Mouse (Mus musculus): ENCODE results near the gene Cers6.

Gene Cers6

GRCm38 (mm10) chr2:69015172-69015724, 154.0 kb downstream of the Cers6 start:
- DNase-seq (ENCODE audit: low read depth, low spot score), result peak; percentile 45

DNA sequence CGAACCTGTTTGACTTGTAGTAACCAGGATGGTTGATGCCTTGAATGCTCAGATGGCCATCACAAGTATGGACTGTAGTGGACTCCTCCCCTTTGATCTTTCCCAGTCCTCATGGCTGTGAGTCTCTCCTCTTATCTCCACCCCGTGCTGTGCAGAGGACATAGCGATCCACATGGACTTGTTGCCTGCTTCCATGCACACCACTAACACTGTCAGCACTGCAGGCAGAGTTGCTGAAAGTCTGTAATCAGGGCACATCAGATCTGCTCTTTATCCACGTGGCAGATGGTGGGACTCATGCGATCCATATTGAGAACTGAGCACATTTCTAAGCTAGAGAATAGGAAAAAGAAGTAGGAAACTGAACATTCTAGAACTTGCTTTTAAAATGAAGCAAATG, 154.6 kb downstream of the Cers6 start:
- peak; percentile 61 for DNase-seq (ENCODE audit: low read depth, low spot score)

GRCm38 (mm10) chr2:69019026-69019565, 157.9 kb downstream of the Cers6 start:
- peak; percentile 61 for DNase-seq (ENCODE audit: low read depth, low spot score)

DNA sequence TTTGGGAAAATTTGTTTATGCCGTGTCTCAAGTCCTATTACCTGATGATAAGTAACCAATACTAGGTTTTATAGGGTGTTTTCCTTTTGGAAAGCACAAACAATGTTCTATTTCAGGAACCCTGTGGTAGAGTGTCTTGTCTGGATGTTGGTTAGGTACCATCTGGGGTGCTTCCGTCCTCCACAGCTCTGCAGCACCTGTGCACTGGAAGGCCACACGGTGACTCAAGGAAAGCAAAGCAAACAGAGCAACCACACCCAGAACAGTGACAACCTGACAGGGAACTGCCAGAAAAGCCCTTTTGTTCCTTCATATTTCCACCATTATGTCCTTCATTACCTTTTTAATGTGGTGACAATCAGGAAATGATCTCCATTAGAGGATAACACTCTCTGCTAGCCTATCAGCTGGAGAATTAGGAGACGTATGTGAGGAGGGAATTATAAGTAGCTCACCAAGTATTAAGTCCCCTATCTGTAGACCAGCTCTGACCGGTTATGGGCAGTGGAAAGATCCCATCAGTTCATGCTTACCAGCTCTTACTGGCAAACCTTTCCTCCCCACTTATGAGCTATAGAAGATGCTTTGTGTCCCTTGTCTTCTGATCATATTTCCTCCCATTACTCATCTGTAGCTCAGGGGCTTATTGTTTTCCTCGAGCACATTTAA, 158.7 kb downstream of the Cers6 start:
- DNase-seq (ENCODE audit: low read depth, low spot score), result peak; percentile 64

GRCm38 (mm10) chr2:69020636-69021310, 159.5 kb downstream of the Cers6 start:
- DNase-seq (ENCODE audit: low read depth, low spot score), result no peak

GRCm38 (mm10) chr2:69021516-69021915, 160.3 kb downstream of the Cers6 start:
- DNase-seq (ENCODE audit: low read depth, low spot score), result no peak

GRCm38 (mm10) chr2:69024856-69025255, 163.6 kb downstream of the Cers6 start:
- peak; percentile 75 for DNase-seq (ENCODE audit: low read depth, low spot score)

DNA sequence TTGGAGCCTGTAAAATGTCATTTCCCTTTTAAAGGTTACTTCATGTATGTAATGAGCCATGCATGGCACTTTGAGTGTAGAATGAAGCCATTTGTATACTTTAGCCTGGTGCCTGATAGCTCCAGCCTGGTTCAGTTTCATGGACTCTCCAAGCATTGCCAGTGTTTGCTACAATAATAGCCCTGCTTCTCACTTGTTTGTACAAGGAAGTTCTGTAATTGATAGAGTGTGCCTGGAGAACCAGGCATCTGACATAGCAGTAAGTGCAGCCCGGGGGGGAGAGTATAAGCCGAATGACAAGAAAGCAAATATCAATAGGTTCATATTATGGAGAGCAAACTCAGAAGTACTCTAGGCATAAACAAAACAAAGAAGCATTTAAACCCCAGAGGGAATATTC, 171.3 kb downstream of the Cers6 start:
- DNase-seq (ENCODE audit: low read depth, low spot score), result no peak

DNA sequence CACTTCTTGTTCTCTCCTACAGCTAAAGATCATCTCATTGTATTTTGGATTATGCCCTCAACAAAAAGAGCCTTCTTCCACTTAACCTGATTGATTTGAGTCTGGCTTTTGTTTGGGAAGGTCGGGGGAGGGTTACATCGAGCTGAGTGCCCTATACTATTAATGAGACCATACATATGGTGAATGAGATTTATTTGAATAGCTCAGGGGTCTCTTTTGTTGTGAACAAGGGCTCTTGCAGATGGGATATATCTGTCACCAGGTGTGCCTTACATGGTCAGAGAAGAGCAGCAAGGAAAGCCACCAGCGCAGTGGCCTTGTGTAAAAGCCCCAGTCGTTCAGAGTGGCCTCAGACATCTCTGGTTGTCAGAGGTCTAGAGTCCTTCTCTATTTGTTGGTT, 174.2 kb downstream of the Cers6 start:
- no peak for DNase-seq (ENCODE audit: low read depth, low spot score)

- DNase-seq (ENCODE audit: low read depth, low spot score), result peak; percentile 57
These were observed 176.1 kb downstream of the Cers6 start for GRCm38 (mm10) chr2:69037362-69037761.

DNA sequence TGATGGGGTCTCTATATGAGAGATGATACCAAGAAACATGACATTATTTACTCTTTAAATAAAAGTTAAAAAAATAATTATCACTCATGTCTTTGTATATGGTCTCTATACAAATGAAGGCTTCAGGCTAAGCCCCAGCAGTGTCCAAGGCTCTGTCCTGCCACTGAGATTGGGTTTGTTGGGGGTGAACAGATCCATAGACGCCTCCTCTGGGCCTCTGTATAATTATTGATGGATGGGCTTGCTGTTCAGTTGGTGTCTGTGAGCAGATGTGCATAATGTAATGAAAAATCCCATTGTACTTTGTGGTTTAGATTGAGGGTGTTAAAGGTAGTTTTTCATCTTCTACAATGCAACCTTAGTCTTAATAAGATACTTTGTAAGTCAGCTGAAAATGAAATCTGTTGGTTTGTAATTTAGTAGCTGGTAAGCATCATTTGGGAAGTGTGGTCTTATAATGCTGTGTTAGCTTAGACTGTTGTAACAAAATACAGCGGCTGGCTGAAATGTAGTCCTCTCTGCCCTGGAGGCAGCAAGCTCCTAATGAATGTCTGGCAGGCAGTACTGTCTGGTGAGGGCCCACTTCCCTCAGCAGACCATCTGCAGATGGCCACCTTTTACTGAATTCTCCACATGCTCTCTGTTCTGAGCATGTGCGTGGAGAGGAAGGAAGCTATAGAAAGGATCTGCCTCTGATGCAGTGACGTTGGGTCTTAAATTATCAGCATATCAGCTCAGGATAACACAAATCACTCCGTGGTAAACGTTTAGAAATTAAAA, 181.3 kb downstream of the Cers6 start:
- DNase-seq (ENCODE audit: low read depth, low spot score), result peak; percentile 69

DNA sequence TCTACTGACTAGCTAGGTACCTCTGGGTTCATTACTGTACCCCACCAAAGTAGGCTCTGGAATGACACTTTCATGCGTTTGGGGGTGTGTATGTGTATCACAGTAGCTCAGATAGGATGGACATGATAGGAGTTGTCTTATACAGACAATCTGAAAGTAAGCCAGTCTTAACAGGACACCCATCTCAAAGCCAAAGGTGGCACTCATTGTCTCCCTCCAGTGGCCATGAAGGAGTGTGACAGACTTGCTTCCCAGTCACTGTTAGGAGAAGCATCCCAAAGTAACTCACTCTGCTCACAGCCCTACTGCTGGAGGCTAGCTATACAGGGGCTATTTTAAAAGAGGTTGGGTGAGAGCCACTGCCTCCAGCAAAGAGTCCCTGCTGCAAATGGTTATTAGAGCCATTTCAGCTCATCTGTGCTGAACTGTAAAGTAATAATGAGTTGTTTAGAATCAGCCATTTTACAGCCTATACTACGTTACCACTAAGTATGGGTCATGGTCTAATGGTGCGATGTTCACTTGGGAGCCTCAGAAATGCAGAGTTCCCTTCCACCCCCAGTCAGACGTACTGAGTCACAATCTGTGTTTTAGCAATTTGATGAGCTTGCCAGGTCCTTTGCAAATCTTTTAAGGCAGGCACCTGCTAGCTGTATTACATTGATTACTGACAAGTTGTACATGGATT, 182.3 kb downstream of the Cers6 start:
- peak; percentile 90 for DNase-seq (ENCODE audit: low read depth, low spot score)

DNA sequence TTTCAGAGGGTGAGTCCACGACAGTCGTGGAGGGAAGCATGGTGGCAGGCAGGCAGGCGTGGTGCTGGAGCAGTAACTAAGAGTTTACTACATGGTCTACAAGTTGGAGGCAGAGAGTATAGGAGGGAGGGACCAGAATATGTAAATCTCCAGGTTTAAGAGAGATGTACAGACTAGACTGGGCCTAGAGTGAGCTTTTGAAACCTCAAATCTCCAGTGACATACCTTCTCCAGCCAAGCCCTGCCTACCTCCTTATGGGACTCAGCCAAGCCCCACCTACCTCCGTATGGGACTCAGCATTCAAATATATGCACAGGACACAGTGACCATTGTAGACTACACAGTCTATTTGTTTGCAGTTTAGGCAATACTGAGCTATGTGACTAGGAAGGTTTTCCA, 184.7 kb downstream of the Cers6 start:
- DNase-seq (ENCODE audit: low read depth, low spot score), result no peak

GRCm38 (mm10) chr2:69047297-69047696, 186.1 kb downstream of the Cers6 start:
- peak; percentile 47 for DNase-seq (ENCODE audit: low read depth, low spot score)

DNA sequence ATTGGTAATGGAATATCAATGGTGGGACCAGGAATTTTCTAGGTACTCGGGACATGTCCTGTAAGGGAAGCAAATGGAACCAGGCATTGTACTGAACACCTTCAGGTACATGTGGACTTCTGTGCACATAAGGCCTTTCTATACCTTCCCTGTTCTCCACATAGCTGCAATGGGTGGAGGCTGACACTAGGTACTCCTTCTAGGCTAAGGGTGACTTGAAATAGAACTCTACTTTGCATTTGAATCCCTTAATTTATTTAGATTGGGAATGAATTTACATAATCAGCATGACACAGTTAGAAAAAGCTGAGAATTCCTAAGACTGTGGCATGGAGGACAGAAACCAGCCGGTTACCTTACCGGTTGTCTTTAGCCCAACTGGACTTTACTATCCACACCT, 186.6 kb downstream of the Cers6 start:
- no peak for DNase-seq (ENCODE audit: low read depth, low spot score)

DNA sequence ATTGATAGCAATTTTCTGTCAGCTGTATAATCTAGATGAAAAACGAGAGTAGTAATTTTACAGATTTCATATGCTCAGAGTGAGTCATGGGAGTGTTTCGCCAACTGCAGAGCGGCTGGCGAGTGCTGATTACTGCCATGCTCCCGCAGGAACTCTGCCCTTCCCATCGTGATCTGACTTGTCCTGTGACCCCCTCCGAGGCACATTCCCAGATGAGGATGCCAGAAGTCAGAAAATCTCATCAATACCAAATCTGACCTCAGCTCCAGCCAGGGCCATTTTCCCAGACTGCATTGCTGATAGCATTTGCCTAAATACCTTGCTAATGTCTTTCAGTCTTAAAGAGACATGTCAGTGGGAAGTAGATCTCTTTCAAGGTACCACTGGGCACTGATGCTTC, 187.9 kb downstream of the Cers6 start:
- no peak for DNase-seq (ENCODE audit: low read depth, low spot score)

DNA sequence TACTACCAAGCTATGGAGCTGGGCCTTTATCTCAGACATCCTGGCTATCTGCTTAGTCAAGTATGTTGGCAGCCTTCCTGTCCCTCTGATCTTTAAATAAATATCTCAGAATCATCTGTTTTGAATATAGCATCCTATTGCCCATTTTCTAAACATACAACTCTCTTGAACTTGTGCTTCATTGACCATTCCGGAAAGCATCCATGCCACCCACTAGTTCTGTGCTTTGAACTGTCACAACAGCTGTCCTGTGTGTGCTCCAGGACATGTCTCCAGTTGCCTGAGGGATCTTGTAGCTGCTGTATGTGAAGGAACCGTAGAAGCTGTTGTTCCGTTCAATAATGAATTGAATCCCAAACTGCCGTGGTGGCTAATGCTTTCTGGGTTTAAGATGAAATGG, 188.9 kb downstream of the Cers6 start:
- DNase-seq (ENCODE audit: low read depth, low spot score), result no peak

GRCm38 (mm10) chr2:69051596-69051995, 190.4 kb downstream of the Cers6 start:
- no peak for DNase-seq (ENCODE audit: low read depth, low spot score)

GRCm38 (mm10) chr2:69053210-69053858, 192.1 kb downstream of the Cers6 start:
- DNase-seq (ENCODE audit: low read depth, low spot score), result no peak

- DNase-seq (ENCODE audit: low read depth, low spot score), result peak; percentile 89
These were observed 193.0 kb downstream of the Cers6 start for GRCm38 (mm10) chr2:69054279-69054678.

DNA sequence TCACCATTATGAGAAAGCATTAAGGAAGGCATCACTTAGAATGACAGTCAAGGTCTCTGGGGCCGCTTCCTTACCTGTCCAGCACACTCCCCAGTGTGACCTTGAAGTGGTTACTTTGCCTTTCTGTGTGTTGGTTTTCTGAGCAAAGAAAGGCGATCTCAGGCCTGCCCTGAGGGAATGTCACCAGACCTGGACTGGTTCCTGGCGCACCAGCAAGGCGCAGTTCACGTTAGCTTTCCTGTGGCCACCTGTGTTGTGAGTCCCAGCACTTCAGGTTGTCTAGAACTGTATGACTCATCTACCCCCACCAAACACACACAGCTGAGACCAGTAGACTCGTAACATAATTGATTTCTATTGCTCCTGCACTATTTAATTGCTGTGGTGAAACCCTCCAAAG, 193.9 kb downstream of the Cers6 start:
- no peak for DNase-seq (ENCODE audit: low read depth, low spot score)
